ENCODE assay signal across 20 mouse cellular contexts in the genomic region with DNA sequence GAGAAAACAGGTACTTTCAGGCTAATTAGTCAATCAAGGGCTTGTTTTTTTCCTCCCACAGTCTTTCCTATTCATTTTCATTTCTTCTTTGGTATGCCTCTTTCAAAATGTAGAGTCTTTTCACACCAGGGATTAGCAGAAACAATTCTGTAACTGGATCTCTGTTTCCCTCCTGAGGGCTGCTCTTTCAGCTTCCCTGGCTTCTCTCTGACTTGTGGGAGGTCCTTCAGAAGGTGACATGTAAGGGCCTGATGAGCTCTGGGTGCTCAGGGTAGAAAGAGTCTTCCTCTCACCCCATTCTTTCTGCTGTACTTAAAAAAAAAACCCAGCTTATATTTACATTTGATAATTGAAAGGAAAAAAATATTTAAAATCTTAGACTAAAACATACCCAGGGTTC.
DNase-seq lines count a peak whose midpoint lies in the region; ATAC-seq and TF ChIP-seq lines count a peak whose summit lies in the region.
"Had no signal": no experiment of that assay in that cellular context is flagged by ENCODE, and none has a peak within 500 bp of the region (broad histone marks: within the 10 kb centered on the region; RNA-seq: fewer than 3 reads in every experiment).

No protein-coding gene starts in this region.

- no peaks in the 10 kb centered on the region for H3K4me1 ChIP-seq in embryonic facial prominence, embryonic 11.5 days (ENCODE audit: control insufficient read depth, insufficient read depth, low read length)
- peaks cover 22% of the 10 kb centered on the region for H3K4me1 ChIP-seq in embryonic facial prominence, embryonic 10.5 days
- H3K4me1 ChIP-seq in lung, embryonic 15.5 days = peaks cover 29% of the 10 kb centered on the region
- peaks cover 9% of the 10 kb centered on the region; the same call in 1 of the 2 replicates for H3K4me1 ChIP-seq in lung, postnatal 0 days (ENCODE audit: insufficient read depth, low read depth, low read length)
- H3K4me1 ChIP-seq: forebrain, embryonic 15.5 days had no signal

- H3K27me3 ChIP-seq in embryonic facial prominence, embryonic 11.5 days (ENCODE audit: control insufficient read depth, insufficient read depth, low read length) = no peaks in the 10 kb centered on the region
- peaks cover 37% of the 10 kb centered on the region for H3K27me3 ChIP-seq in embryonic facial prominence, embryonic 10.5 days (replicated peaks; ENCODE audit: low read depth, poor library complexity, severe bottlenecking)
- no peaks in the 10 kb centered on the region for H3K27me3 ChIP-seq in lung, embryonic 15.5 days
- no peaks in the 10 kb centered on the region for H3K27me3 ChIP-seq in lung, postnatal 0 days (replicated peaks; ENCODE audit: insufficient read depth, low read length)
- H3K27me3 ChIP-seq: embryonic facial prominence, embryonic 13.5 days; forebrain, embryonic 13.5 days; forebrain, embryonic 15.5 days had no signal

- no peak for ATAC-seq in embryonic facial prominence, embryonic 11.5 days (replicated peaks; ENCODE audit: insufficient number of reproducible peaks, low FRiP score, low TSS enrichment, low read depth)
- ATAC-seq in lung, embryonic 15.5 days (ENCODE audit: borderline replicate concordance, extremely low read depth, low FRiP score, low TSS enrichment) = no peak
- ATAC-seq in lung, postnatal 0 days = no peak
- ATAC-seq: forebrain, embryonic 13.5 days; forebrain, embryonic 15.5 days; forebrain, postnatal 0 days had no signal

- peak; percentile 43 for DNase-seq in embryonic facial prominence, embryonic 11.5 days (ENCODE audit: low spot score)
- DNase-seq in embryonic facial prominence, embryonic 10.5 days (ENCODE audit: low spot score) = no peak
- DNase-seq in lung, postnatal 10 days = no peak
- DNase-seq in lung, postnatal 0 days (ENCODE audit: low spot score) = peak; percentile 11
- DNase-seq in lung, postnatal 4 days = no peak
- DNase-seq: adrenal gland, adult 2 months; adrenal gland, postnatal 10 days; adrenal gland, postnatal 25 days; cerebellum, adult 11 months; cerebellum, adult 18-20 months; cerebellum, adult 8-10 months; cerebellum, adult 9-11 months; cerebellum, postnatal 14 days; cerebellum, postnatal 36 days; embryo, embryonic 11 days; forebrain, postnatal 0 days had no signal

- TF ChIP-seq CTCF in lung, postnatal 0 days (IDR thresholded peaks at IDR 0.05) = no peak

- H3K36me3 ChIP-seq in embryonic facial prominence, embryonic 11.5 days (replicated peaks; ENCODE audit: control insufficient read depth, insufficient read depth, low read depth, low read length) = no peaks in the 10 kb centered on the region
- no peaks in the 10 kb centered on the region for H3K36me3 ChIP-seq in embryonic facial prominence, embryonic 10.5 days (replicated peaks)
- H3K36me3 ChIP-seq in lung, embryonic 15.5 days = no peaks in the 10 kb centered on the region
- H3K36me3 ChIP-seq in lung, postnatal 0 days (ENCODE audit: insufficient read depth, low read length) = no peaks in the 10 kb centered on the region
- H3K36me3 ChIP-seq: embryonic facial prominence, embryonic 13.5 days; forebrain, embryonic 15.5 days had no signal

- no peak overlapping the region for H3K4me3 ChIP-seq in embryonic facial prominence, embryonic 11.5 days (ENCODE audit: low read depth, low read length)
- no peak overlapping the region for H3K4me3 ChIP-seq in embryonic facial prominence, embryonic 10.5 days
- no peak overlapping the region for H3K4me3 ChIP-seq in lung, embryonic 15.5 days
- H3K4me3 ChIP-seq in lung, postnatal 0 days (ENCODE audit: low read depth, low read length) = no peak overlapping the region
- H3K4me3 ChIP-seq: embryonic facial prominence, embryonic 13.5 days; forebrain, embryonic 13.5 days; forebrain, embryonic 15.5 days had no signal

- H3K27ac ChIP-seq in embryonic facial prominence, embryonic 11.5 days (replicated peaks; ENCODE audit: low read depth, low read length) = no peak overlapping the region
- H3K27ac ChIP-seq in embryonic facial prominence, embryonic 10.5 days (replicated peaks) = no peak overlapping the region
- H3K27ac ChIP-seq in lung, embryonic 15.5 days = peak overlapping the region; percentile 63
- 0 out of 2 replicates have a peak overlapping the region, but pooled peaks have one; percentile 11 for H3K27ac ChIP-seq in lung, postnatal 0 days (ENCODE audit: low read length)
- H3K27ac ChIP-seq: embryonic facial prominence, embryonic 13.5 days; forebrain, embryonic 13.5 days; forebrain, embryonic 15.5 days had no signal

- no peaks in the 10 kb centered on the region for H3K9me3 ChIP-seq in embryonic facial prominence, embryonic 11.5 days (replicated peaks; ENCODE audit: control insufficient read depth, low read length)
- H3K9me3 ChIP-seq in embryonic facial prominence, embryonic 10.5 days = no peaks in the 10 kb centered on the region
- H3K9me3 ChIP-seq in lung, embryonic 15.5 days = no peaks in the 10 kb centered on the region
- H3K9me3 ChIP-seq in lung, postnatal 0 days (ENCODE audit: low read length) = no peaks in the 10 kb centered on the region
- H3K9me3 ChIP-seq: embryonic facial prominence, embryonic 13.5 days; forebrain, embryonic 13.5 days; forebrain, embryonic 15.5 days had no signal

- no peak for TF ChIP-seq EP300 in lung, postnatal 0 days (IDR thresholded peaks at IDR 0.05)

- H3K4me2 ChIP-seq in embryonic facial prominence, embryonic 11.5 days (ENCODE audit: low read depth, low read length) = no peak overlapping the region
- no peak overlapping the region for H3K4me2 ChIP-seq in lung, embryonic 15.5 days
- no peak overlapping the region for H3K4me2 ChIP-seq in lung, postnatal 0 days (replicated peaks; ENCODE audit: low read depth, low read length)
- H3K4me2 ChIP-seq: embryonic facial prominence, embryonic 13.5 days; forebrain, embryonic 13.5 days; forebrain, embryonic 15.5 days had no signal

- H3K9ac ChIP-seq in embryonic facial prominence, embryonic 11.5 days (replicated peaks; ENCODE audit: low read length) = no peak overlapping the region
- no peak overlapping the region for H3K9ac ChIP-seq in lung, embryonic 15.5 days
- H3K9ac ChIP-seq in lung, postnatal 0 days (replicated peaks; ENCODE audit: low read depth) = no peak overlapping the region
- H3K9ac ChIP-seq: embryonic facial prominence, embryonic 13.5 days; forebrain, embryonic 13.5 days; forebrain, embryonic 15.5 days; forebrain, postnatal 0 days had no signal

Comparison
In these comparisons a context has a peak if more than half of its experiments do, and no peak if none do; other contexts are left out.
1. DNase-seq: peak in embryonic facial prominence, embryonic 11.5 days (single experiment) and lung, postnatal 0 days (single experiment); none in embryonic facial prominence, embryonic 10.5 days (single experiment), lung, postnatal 10 days (single experiment) and lung, postnatal 4 days (0 of 2).
2. H3K27ac ChIP-seq: peak in lung, embryonic 15.5 days (single experiment) and lung, postnatal 0 days (single experiment); none in embryonic facial prominence, embryonic 11.5 days (single experiment) and embryonic facial prominence, embryonic 10.5 days (single experiment).